Mouse (Mus musculus): ENCODE measurements around the gene Pard3b.

Gene Pard3b

DNA sequence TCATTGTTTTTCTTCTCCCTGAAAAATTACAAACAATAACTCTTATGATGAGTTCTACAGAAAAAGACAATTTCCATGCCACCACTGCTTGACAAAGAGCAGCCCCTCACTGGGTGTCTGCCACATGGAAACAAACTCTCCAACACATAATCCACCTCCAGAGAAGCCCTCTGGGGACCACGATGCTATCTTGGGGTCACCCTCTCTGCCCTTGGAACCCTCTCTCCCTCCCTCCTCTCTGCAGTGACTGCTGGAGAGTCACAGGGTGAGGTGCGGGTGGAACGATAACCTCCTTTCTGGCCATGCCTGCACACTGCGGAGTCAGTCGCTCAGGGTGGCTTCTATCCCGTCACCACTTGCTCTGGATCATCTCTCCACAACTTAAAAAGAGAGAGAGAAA lies 996.6 kb downstream of the Pard3b start:
- DNase-seq (ENCODE audit: low spot score): no peak

DNA sequence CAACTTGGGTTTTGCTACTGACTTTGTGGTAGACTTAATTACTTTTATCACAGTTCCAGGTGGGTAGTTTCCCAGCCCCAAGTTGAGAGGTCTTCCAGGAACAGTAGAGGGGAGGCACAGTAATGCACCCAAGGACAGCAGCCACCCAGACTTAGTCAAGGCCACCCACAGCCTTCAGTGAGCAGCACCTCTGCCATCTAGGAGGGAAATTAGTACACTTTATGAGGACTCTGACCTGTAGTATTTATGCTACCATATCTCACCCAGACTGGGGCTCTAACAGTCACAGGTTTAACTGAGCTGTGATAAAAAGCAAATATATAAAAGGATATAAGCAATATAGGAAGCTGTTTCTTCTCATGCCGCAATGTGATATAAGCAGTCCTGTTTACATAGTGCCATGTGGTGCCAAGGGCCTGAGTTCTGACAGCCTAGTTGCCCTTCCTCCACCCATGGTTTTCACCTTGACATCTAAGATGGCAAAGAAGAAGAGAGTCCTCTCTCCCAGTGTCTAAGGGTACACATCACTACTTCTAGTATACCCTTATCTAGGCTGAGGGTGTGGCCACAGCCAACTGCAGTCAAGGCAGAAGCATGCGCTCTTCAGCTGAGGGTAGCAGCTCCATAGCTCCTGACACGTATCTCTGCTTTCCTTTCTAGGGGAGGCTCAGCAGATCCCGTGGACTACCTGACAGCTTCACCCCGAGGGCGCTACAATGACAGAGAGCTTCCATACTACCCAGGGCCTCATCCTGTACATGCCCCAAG lies 998.5 kb downstream of the Pard3b start:
- DNase-seq (ENCODE audit: low spot score): no peak

DNA sequence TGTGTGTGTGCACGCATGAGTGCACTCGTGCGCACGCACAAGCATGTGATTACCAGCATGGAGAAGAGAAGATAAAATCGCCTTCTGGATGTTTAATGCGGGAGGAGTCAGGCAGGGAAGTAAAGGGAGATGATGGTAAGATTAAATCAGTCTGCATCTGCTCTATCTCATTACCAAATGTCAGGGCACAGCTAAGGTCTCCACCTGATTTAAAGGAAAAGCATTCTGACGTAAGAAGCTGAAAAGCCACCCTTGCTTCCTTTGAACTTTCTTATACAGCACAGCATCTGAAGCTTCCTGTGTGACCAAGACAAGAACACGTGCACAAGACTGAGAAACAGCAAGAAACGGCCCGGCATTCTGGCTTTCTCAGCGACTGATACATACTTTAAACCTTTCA lies 1000.4 kb downstream of the Pard3b start:
- no peak for DNase-seq (ENCODE audit: low spot score)

DNA sequence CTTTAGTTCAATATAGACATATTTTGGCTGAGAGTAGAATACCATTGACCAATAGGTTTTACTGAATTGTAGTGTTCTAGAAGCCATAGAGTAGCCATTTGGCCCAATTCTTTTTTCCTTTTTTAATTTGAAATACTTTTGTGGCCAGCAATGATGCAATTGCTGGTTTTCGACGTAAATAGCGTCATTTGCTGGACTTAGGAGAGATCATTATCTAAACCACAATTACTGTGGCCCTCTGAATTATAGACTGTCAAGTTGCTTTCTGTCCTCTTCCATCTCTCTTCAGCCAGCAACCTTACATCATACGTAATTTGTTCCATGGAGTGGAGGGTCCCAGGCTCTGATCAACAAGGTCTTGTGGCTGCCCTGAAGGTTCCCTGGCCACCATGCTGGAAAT lies 1000.8 kb downstream of the Pard3b start:
- no peak for DNase-seq (ENCODE audit: low spot score)

DNA sequence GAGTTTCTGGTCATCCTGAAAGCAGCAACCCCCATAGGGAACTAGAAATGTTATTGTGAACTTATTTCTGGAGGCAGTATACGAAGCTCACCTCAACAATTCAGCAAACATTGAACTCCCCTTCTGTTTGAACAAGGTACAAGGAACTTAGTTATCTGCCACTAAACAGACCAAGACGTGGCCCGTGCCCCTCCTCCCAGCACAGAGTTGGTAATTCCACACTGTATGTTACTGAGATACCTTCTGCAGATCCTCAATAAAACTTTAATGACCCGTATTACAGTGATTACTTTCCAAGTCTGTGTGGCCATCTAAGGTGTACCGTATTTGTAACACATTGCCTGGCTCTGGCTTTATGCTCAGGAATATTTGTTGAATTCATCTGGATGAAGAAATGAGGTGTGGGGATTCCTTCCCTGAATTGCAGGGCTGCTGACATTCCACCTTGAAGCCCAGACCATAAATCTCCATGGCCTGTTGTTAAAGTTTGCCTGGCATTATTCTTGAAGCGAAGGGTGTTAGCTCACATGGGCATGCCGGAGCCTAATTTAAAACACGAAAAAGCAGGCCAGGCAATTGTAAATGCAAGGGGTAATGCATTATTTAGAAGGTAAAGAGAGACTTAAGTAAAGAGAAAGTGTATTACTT lies 1006.1 kb downstream of the Pard3b start:
- no peak for DNase-seq (ENCODE audit: low spot score)

DNA sequence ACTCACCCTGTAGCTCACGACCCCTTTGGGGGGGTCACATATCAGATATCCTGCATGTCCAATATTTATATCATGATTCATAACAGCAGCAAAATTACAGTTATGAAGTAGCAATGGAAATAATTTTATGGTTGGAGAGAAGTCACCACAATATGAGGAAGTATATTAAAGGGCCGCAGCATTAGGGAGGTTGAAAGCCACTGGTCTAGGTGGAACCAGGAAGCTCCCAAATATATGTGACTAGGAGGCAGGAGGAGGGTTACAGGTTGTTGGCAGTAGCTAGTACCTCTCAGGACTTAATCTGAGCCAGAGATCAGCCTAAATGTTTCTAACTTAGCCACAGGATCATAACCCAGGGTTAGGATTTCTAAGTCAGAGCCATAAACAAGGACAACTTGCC lies 1008.2 kb downstream of the Pard3b start:
- DNase-seq (ENCODE audit: low spot score): no peak

DNA sequence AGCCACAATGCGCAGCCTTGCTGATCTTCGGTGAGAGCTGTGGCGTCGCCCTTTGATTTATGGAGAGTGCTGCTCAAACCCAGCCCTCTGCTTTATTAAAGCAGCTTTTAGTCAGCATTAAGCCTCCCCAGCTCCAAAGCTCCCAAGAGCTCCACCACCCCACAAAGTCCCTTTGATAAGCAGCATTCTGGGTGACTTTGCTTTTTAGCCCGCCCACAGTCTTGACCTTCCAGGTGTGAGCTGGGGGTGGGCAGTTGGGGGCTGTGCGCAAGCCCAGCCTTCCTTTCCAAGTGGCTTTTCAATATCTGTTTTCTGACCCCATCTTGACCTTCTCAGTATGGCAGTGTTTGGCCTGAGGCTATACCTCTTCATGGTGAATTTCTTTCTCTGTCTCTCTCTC lies 1009.5 kb downstream of the Pard3b start:
- no peak for DNase-seq (ENCODE audit: low spot score)

- DNase-seq (ENCODE audit: low spot score): no peak
Measured at GRCm38 (mm10) chr1:62648591-62648990, 1010.0 kb downstream of the Pard3b start.

GRCm38 (mm10) chr1:62650491-62650890 lies 1011.9 kb downstream of the Pard3b start:
- DNase-seq (ENCODE audit: low spot score): no peak

- DNase-seq (ENCODE audit: low spot score): no peak
Measured at GRCm38 (mm10) chr1:62654436-62654835, 1015.8 kb downstream of the Pard3b start.

GRCm38 (mm10) chr1:62664960-62665645 lies 1026.5 kb downstream of the Pard3b start:
- no peak for DNase-seq (ENCODE audit: low spot score)

DNA sequence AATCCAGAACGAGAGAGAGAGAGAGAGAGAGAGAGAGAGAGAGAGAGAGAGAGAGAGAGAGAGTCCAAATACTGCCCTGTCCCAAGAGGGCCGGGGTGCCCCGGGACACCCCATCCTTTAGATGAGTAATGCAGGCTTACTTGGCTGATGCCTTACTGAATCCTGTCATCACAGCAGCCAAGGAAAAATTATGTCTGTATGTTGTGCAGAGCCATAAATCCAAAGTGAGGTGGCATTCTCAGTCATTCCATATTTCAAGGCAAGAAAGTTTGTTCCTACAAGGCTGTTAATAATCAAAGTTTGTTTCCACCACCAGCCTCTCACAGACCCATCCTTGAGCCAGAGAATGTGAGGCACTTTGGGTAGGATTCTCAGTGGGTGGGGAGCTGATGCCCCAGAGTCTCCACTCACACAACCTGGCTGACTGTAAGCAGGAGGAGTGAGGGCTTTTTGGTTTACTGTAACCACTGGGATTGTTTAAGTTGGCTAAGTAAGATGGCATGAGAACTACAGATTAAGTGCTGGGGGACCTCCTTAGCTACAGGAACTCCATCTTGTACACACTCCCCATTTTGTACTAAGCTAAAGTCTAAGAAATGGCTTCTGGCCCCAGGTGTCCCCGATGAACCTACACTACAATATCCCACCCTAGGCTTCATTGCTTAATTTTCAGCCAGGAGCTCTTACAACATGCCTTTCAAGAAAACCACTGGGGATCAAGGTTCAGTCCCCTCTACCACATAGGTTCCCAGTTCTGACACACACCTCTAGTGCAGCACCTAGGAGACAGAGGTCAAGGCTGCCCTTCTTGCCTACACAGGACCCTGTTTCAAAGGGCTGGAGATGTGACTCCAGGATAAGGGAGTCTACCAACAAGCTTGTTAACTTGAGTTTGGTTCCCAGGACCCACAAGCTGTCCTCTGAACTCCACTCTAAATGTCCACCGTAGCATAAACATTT lies 1027.4 kb downstream of the Pard3b start:
- no peak for DNase-seq (ENCODE audit: low spot score)

DNA sequence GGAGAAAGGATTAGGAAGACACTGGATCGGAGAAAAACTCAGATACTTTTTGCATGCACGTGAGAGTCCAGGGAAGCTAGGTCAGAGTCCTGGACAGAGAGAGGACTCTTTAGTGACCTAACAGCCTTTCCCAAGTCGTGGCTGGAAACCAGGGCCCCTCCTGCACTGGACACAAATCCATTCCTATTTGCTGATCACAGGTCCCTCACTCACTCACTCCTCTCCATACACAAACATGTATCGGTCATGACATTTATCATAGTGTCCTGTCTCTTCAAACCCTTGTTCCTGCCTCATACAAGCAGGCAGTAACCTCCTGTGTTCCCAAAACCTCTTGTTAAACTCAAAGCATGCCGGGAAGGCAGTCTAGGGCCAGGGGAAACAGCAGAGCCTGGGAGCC lies 1028.2 kb downstream of the Pard3b start:
- no peak for DNase-seq (ENCODE audit: low spot score)

- DNase-seq (ENCODE audit: low spot score): no peak
Measured at GRCm38 (mm10) chr1:62678611-62679344, 1040.2 kb downstream of the Pard3b start.

DNA sequence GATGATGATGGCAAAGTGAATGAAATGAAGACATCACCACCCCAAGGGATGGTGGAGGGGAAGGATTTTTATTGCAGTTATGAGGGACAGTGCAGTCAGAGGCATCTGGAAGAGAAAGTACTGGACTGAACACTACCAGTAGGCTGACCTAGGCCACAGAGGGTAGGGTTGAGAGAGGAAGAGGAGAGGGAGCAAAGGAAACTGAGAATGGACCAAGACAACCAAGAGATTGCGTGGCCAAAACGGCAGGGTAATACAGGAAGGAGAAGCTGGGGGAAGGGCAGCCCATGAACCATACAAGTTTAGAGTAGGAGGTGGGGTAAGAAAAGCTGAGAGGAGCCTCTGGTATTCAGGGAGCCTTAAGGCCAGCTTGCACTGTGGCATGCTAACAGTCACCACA lies 1040.8 kb downstream of the Pard3b start:
- DNase-seq (ENCODE audit: low spot score): no peak

DNA sequence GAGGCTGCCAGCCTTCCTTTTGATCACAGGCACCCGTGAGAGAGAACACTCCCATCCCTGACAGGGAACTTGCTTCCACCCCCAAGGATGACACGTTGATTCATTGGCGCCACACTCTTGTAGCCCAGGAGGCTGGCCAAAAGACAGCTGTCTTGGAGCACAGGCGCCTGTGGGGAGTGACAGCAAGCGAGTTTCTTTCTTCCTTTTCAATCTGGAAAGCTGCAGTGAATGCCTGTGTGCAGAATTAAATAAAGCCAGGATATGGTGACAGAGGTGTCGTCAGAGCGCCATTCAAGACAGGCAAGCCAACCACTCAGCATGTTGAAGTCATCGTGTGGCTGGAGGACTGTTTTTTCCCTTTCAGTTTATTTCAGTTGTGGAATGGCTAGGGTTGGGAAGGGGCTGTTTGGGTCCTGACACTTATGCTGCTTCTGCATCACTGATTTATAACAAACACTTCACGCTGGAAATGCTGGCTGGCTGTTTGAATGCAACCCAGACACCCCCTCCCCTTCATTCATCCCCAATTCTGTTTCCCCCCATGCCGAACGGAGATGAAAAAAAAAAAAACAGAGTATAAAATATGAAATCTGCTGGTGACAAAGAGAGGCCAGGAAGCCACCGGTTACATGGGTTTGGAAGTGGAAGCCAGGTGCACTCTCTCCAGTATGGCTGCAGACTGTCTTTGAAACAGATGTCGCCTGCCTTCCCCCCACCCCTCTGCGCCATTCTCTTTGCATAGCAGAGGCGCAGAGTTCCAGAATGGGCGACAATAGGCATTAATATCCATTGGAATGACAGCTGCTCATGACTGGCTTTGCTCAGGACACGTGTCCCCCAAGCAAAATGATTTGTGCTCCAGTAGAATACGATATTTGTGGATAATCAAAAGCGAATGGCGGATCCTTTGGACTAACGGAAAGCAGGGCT lies 1044.1 kb downstream of the Pard3b start:
- DNase-seq (ENCODE audit: low spot score): no peak

- no peak for DNase-seq (ENCODE audit: low spot score)
Measured at GRCm38 (mm10) chr1:62683498-62683897, 1044.9 kb downstream of the Pard3b start.

DNA sequence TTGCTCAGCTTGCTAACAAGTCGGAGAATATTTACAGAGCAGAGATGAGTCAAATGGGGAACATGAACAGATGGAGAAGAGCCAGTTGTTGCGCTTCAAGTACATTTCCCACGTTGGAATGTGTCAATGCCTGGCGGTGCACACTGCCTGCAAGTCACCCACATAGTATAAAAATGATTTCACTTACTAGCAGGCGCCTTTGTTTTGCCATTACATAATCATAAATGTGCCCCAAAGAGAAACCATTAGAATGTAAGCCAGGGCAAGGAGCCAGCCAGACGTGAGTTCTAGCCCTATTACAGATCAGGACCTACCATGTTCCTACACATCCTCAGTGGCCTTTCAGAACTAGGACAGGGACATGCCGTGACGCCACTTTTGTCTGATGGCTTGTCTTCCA lies 1048.9 kb downstream of the Pard3b start:
- no peak for DNase-seq (ENCODE audit: low spot score)

- DNase-seq (ENCODE audit: low spot score): no peak
Measured at GRCm38 (mm10) chr1:62691175-62691574, 1052.6 kb downstream of the Pard3b start.

All from urinary bladder, postnatal 10 days (tissue).